Mouse (Mus musculus) NIH3T3 (cell line): Measurements from ENCODE around the gene Ugt1a6b.
"Not testable (repeated sequence)": the region's sequence is repeated elsewhere in the genome, so short reads cannot be mapped to it uniquely, and the experiment has no call there.

ENCODE experiments used
- DNase-seq: peaks from one replicate; pipeline ENCODE4 v3.0.0-alpha.2; 2012; ENCODE audit warnings: low read depth

The Ugt1a6b gene

DNA sequence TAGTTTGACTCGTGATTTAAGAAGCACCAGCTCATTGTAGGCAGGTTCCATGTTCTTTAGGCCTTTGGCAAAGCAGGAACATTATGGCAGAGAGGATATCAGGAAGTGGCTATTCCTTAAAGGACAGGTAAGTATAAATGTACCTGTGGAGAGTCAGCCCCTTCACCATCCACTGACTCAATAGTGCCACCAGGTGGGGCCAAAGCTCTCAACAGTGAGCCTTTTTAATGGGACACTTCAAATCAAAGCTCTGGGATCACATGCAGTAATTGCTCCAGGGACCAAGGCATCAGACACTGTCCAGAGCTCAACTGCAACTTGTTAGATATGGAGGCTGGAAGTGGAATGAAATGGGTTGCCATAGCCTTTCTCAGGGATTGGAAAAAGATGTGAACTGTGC lies 18.5 kb downstream of the Ugt1a6b start:
- peak; percentile 64 for DNase-seq

DNA sequence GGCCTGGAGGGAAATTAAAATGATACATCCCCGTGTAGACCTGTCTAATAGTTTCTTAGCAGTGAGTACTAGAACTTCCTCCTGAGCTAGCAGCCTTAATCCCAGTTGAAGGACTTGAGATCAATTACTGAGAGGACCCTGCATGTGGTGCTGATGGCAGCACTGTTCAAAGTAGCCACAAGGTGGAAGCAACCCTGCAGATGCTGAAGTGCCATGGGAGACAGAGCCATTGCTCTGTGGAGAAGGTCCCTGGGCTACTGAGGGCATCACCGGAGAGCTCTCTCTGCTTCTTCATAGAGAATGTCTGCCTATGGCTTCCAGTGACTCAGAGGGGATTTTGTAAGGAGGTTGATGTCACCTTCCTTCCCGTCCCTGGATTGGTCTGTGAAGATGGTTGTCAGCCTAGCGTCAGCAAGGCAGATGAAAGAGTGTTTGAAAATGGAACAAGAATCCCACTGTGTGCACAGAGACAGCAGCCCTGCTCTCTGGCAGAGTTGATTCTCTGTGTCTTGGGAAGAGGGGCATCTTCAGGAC lies 22.8 kb downstream of the Ugt1a6b start:
- DNase-seq = not testable (repeated sequence)

- DNase-seq = peak; percentile 72
Observed at GRCm38 (mm10) chr1:88129091-88129490, 26.0 kb downstream of the Ugt1a6b start.

- DNase-seq = not testable (repeated sequence)
Observed at GRCm38 (mm10) chr1:88130223-88130622, 27.2 kb downstream of the Ugt1a6b start.

DNA sequence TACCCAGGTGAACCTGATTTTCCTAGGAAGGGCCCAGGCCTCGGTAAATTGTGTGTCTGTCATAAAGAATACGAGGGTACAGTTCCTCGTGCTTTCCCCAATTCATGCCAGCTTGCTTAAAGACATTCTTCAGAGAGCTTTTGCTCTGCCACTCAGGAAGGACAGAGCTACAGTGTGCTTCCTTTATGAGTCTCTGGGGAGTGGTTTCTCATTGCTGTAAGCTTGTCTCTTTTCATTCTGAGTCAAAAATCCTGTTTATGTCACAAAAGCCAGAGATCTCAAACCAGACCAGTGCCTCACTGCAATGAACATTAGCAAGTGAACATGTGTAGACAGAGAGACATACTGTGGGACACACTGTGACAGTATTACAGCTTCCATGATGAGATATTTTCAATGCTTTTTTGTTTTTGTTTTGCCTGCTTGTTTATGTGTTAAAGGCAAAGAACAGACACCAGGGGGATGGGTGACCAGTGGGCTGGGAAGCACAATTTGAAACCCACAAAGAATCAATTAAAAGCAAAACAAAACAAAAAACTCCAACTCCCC lies 30.9 kb downstream of the Ugt1a6b start:
- DNase-seq = peak; percentile 37

- peak; percentile 90 for DNase-seq
Observed at GRCm38 (mm10) chr1:88134457-88135011, 31.5 kb downstream of the Ugt1a6b start, which contains the start of gene Ugt1a6a. Gene Ugt1a6a (plus strand): TSS chr1:88134809.

- DNase-seq = peak; percentile 86
Observed at GRCm38 (mm10) chr1:88135229-88135904, 32.3 kb downstream of the Ugt1a6b start.

- DNase-seq = peak; percentile 73
Observed at GRCm38 (mm10) chr1:88136646-88137045, 33.6 kb downstream of the Ugt1a6b start.

DNA sequence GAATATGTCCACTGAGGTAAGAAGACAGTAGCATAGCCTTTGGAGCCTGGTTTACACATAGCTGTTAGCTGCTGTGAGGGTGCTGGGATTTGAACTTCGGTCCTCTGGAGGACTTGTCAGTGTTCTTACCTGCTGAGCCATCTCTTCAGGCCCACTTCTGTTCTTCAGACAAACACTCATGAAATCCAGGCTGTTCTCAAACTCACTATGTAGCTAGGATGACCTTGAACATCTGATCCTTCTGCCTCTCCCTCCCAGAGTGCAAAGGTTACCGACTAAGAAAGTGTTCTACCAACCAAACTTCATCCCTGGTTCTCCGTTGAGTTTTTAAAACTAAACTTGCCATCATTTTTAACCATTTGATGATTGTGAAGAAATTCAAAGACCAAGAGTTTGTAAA lies 34.2 kb downstream of the Ugt1a6b start:
- no peak for DNase-seq

GRCm38 (mm10) chr1:88138145-88138544 lies 35.1 kb downstream of the Ugt1a6b start:
- DNase-seq = no peak

- DNase-seq = peak; percentile 84
Observed at GRCm38 (mm10) chr1:88140492-88140891, 37.4 kb downstream of the Ugt1a6b start.

- DNase-seq = peak; percentile 79
Observed at GRCm38 (mm10) chr1:88143966-88144675, 41.1 kb downstream of the Ugt1a6b start.

DNA sequence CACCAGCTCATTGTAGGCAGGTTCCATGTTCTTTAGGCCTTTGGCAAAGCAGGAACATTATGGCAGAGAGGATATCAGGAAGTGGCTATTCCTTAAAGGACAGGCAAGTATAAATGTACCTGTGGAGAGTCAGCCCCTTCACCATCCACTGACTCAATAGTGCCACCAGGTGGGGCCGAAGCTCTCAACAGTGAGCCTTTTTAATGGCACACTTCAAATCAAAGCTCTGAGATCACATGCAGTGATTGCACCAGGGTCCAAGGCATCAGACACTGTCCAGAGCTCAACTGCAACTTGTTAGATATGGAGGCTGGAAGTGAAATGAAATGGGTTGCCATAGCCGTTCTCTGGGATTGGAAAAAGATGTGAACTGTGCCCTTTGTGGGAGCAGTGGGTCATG lies 42.2 kb downstream of the Ugt1a6b start:
- DNase-seq = peak; percentile 71

DNA sequence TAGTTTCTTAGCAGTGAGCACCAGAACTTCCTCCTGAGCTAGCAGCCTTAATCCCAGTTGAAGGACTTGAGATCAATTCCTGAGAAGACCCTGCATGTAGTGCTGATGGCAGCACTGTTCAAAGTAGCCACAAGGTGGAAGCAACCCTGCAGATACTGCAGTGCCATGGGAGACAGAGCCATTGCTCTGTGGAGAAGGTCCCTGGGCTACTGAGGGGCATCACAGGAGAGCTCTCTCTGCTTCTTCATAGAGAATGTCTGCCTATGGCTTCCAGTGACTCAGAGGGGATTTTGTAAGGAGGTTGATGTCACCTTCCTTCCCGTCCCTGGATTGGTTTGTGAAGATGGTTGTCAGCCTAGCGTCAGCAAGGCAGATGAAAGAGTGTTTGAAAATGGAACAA lies 47.1 kb downstream of the Ugt1a6b start:
- DNase-seq = peak; percentile 54

DNA sequence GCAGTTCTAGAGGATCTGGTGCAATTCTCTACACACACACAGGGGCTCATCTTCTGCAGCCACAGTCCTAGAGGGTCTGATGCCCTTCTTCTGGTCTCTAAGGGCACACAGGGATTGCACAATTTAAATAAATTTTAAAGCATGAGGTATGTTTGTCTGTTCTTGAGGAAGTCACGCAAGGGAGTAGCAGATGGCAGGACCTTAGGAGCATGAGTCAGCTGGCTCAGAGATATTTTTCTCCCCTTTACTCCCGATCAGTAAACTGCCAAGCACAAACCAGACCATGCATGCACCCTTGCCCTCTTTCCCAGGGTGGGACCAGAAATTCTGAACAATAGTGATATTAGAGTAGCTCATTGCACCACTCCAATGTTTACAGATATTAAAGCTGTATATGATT lies 55.4 kb downstream of the Ugt1a6b start:
- DNase-seq = no peak

DNA sequence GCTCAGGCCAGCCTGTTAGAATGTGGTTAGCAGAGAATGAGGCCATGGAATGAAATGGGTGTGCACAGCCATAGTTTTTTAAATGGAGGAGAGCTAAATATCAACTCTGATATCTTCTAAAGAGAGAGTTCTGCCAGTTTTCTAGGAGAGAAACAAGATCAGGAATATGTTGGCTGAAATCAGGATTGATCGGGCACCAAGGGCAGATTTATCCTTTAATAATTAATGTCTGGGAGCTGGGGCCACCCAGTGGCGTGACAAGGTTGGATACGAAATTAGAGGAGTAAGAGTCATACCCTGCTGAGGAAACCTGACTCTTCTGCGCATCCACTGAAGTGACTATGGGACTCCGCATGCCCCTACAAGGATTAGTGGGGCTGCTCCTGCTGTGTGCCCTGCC lies 62.7 kb downstream of the Ugt1a6b start, which contains the start of gene Ugt1a5:
Gene Ugt1a5 (plus strand): TSS at position 302 of the 400 bp plus-strand sequence.
- DNase-seq = no peak

- not testable (repeated sequence) for DNase-seq
Observed at GRCm38 (mm10) chr1:88172190-88172589, 69.1 kb downstream of the Ugt1a6b start.

DNA sequence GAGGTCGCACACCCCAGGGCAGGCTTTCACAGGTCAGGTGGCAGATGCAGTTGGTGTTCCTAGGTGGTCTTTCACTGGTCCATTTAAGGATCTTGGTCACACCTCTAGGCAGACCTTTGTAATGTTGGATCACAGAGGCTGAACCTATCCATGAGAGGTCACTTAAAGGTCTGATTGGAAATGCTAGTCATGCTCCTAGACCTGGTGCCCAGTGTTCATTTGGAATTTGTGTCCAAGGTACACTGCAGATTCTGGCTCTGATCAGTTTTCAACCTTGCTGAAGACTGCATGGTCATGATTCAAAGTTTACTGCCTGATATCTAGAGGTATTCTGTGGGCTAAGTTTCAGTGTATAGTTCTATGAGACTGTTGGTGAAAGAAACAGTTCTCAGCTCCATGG lies 76.6 kb downstream of the Ugt1a6b start:
- DNase-seq = no peak

GRCm38 (mm10) chr1:88186325-88186935 lies 83.4 kb downstream of the Ugt1a6b start:
- DNase-seq = no peak

- DNase-seq = no peak
Observed at GRCm38 (mm10) chr1:88192136-88192535, 89.1 kb downstream of the Ugt1a6b start.

- no peak for DNase-seq
Observed at GRCm38 (mm10) chr1:88195687-88196086, 92.6 kb downstream of the Ugt1a6b start.

DNA sequence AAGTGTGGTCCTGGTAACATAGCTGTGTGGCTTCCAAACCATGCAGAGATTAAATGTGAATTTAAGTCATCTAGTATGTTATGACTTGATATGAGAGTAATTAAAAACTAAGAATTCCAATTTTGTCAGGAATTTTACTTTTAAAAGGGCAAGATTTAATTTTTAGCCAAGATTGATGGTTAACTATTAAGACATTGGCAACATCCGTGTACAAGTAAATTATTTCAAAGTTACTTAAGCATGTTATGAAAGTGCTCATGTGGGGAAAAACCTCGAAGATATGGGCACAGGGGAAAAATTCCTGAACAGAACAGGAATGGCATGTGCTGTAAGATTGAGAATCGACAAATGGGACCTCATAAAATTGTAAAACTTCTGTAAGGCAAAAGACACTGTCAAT lies 94.4 kb downstream of the Ugt1a6b start:
- DNase-seq = no peak
